Comparison of ENCODE assay signal across 9 mouse cellular contexts in the genomic region with DNA sequence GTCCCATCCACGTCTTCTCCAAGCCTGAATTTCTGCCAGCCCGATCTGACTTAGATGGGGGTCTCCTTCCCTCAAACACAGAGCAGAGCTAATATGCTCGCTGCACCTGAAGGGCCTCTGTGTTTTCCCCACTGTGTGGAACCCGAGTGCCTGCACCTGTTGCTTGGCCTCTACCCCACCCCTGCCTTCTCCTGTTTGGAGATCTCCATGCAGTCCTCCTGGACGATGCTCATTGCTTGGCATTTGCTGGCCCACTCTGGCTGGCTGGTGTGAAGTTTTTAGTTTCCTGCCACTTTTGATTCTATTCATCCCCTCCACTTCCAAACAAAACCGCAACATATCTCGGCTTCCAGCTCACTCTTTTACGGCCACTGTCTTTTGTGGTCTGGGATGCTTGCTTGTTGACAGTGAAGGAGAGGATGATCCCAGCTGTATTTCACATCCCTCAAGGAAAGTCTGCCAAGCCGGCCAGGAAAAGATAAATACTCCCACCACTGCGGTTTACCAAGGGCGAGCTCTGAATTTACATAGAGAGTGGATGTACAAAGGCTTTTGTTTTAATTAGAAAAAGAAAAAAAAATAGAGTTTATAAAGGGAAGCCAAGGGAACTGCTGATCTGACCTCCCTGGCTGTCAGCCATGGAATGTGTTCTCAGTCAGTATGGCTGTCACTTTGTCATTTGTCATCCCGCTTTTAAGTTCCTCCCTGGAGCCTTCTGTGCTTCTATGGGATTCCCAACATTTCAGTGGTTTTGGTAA.
DNase-seq lines count a peak whose midpoint lies in the region; ATAC-seq and TF ChIP-seq lines count a peak whose summit lies in the region.
"Had no signal": no experiment of that assay in that cellular context is flagged by ENCODE, and none has a peak within 500 bp of the region (broad histone marks: within the 10 kb centered on the region; RNA-seq: fewer than 3 reads in every experiment).

No protein-coding gene starts in this region.

- no peak overlapping the region for H3K4me3 ChIP-seq in midbrain, postnatal 0 days (ENCODE audit: low read depth, low read length)
- no peak overlapping the region for H3K4me3 ChIP-seq in midbrain, embryonic 10.5 days
- H3K4me3 ChIP-seq in stomach, embryonic 16.5 days (replicated peaks; ENCODE audit: low read length): no peak overlapping the region
- H3K4me3 ChIP-seq: limb, embryonic 12.5 days had no signal

- 66% methylated on average over 12 of the region's 12 CpGs for WGBS in midbrain, postnatal 0 days
- 86% methylated on average over 12 of the region's 12 CpGs for WGBS in midbrain, embryonic 10.5 days
- 31% methylated on average over 12 of the region's 12 CpGs for WGBS in stomach, embryonic 16.5 days

- no peak overlapping the region for H3K9ac ChIP-seq in midbrain, postnatal 0 days (replicated peaks; ENCODE audit: low read length, poor library complexity, severe bottlenecking)
- no peak overlapping the region for H3K9ac ChIP-seq in stomach, embryonic 16.5 days (ENCODE audit: low read length)
- H3K9ac ChIP-seq: limb, embryonic 12.5 days had no signal

- no peaks in the 10 kb centered on the region for H3K9me3 ChIP-seq in midbrain, postnatal 0 days (ENCODE audit: low read length)
- no peaks in the 10 kb centered on the region for H3K9me3 ChIP-seq in midbrain, embryonic 10.5 days (replicated peaks)
- no peaks in the 10 kb centered on the region for H3K9me3 ChIP-seq in stomach, embryonic 16.5 days (replicated peaks; ENCODE audit: control insufficient read depth, low read length)
- H3K9me3 ChIP-seq: limb, embryonic 12.5 days had no signal

- ATAC-seq in midbrain, postnatal 0 days (ENCODE audit: low FRiP score): no peak
- peak; percentile 77 for ATAC-seq in stomach, embryonic 16.5 days (ENCODE audit: insufficient read depth, low FRiP score)

- TF ChIP-seq CTCF in midbrain, postnatal 0 days (IDR thresholded peaks at IDR 0.05): no peak

- DNase-seq in adrenal gland, adult 2 months: peak; percentile 14
- DNase-seq in adrenal gland, adult 18-20 months (ENCODE audit: low spot score in 2 of 2): no peak
- DNase-seq in midbrain, postnatal 0 days (ENCODE audit: low spot score): peak; percentile 40
- DNase-seq in midbrain, embryonic 10.5 days (ENCODE audit: low spot score): no peak
- peak; percentile 56 to 65 for DNase-seq in kidney, postnatal 25 days
- DNase-seq in spleen, postnatal 4 days (ENCODE audit: low spot score in 2 of 2): no peak
- no peak for DNase-seq in gastrocnemius, adult 18-20 months (ENCODE audit: low spot score)

- H3K27ac ChIP-seq in midbrain, postnatal 0 days (ENCODE audit: low read depth, low read length): no peak overlapping the region
- H3K27ac ChIP-seq in midbrain, embryonic 10.5 days (replicated peaks): no peak overlapping the region
- H3K27ac ChIP-seq in stomach, embryonic 16.5 days (ENCODE audit: low read length): peak overlapping the region; percentile 60
- H3K27ac ChIP-seq: limb, embryonic 12.5 days had no signal

- H3K4me2 ChIP-seq in midbrain, postnatal 0 days (ENCODE audit: low read depth, low read length, poor library complexity, severe bottlenecking): no peak overlapping the region
- H3K4me2 ChIP-seq in stomach, embryonic 16.5 days (ENCODE audit: low read depth, low read length): no peak overlapping the region
- H3K4me2 ChIP-seq: limb, embryonic 12.5 days had no signal

- no peaks in the 10 kb centered on the region for H3K4me1 ChIP-seq in midbrain, postnatal 0 days (ENCODE audit: insufficient read depth, low read length)
- no peaks in the 10 kb centered on the region for H3K4me1 ChIP-seq in midbrain, embryonic 10.5 days
- peaks cover 3% of the 10 kb centered on the region; the same call in 1 of the 2 replicates for H3K4me1 ChIP-seq in stomach, embryonic 16.5 days (ENCODE audit: control insufficient read depth, insufficient read depth, low read length)
- H3K4me1 ChIP-seq: limb, embryonic 12.5 days had no signal

- no peaks in the 10 kb centered on the region for H3K36me3 ChIP-seq in midbrain, postnatal 0 days (ENCODE audit: insufficient read depth, low read length)
- H3K36me3 ChIP-seq in midbrain, embryonic 10.5 days: no peaks in the 10 kb centered on the region
- H3K36me3 ChIP-seq in stomach, embryonic 16.5 days (ENCODE audit: control insufficient read depth, insufficient read depth, low read length): no peaks in the 10 kb centered on the region
- H3K36me3 ChIP-seq: limb, embryonic 12.5 days had no signal

- H3K27me3 ChIP-seq in midbrain, postnatal 0 days (ENCODE audit: insufficient read depth, low read length): no peaks in the 10 kb centered on the region
- H3K27me3 ChIP-seq in midbrain, embryonic 10.5 days (ENCODE audit: low read depth, poor library complexity, severe bottlenecking): no peaks in the 10 kb centered on the region
- H3K27me3 ChIP-seq in stomach, embryonic 16.5 days (ENCODE audit: control insufficient read depth, insufficient read depth, low read length): no peaks in the 10 kb centered on the region
- H3K27me3 ChIP-seq: limb, embryonic 12.5 days had no signal

Comparison
In these comparisons a context has a peak if more than half of its experiments do, and no peak if none do; other contexts are left out.
1. DNase-seq: peak in adrenal gland, adult 2 months (single experiment), midbrain, postnatal 0 days (single experiment) and kidney, postnatal 25 days (2 of 2); none in adrenal gland, adult 18-20 months (0 of 2), midbrain, embryonic 10.5 days (single experiment), spleen, postnatal 4 days (0 of 2) and gastrocnemius, adult 18-20 months (single experiment).